Mouse (Mus musculus): ENCODE results near the gene Ugt1a6a. TPM values are rescaled to one million over a fixed set of nuclear protein-coding genes. Genes with fewer than 3 reads are reported as not detected.

The Ugt1a6a gene
- polyA plus RNA-seq, 1 experiment from 2014 or later = 6.7 TPM

DNA sequence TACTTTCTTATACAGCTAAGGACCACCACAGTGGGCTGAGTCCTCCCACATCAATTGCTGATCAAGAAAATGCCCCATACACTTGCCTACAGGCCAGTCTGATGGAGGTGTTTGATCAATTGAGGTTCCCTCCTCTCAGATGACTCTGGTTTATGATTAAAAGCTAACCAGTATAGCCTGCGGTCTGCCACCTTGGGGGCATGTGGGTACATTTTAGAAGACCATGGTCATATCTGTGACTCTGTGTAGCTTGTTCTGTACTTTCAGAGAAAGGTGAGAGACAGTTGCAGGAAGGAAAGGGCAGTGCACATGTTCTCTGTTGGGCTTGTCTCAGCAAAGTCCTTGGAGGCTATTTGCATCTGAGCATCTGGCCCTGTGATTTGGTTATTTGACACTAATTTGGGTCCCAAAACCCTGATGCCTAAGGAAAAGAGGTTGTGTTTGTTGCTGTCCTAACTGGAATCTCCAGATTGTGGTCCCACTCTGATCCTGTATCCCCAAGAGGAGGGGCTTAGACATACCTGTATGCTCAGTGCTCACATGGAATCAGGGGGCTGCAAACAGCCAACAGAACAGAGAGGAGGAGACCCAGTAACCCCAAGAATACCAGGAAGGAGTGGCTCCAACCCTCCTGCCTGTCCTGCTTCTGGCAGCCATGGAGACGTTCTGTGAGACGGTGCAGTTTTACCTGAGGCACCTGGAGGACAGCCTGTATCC lies 98.2 kb downstream of the Ugt1a6a start:
- H3K36me3 ChIP-seq (ENCODE audit: insufficient read depth, low read length) = no peaks in the 10 kb centered on the region
- H3K9ac ChIP-seq (replicated peaks; ENCODE audit: low read length) = no peak overlapping the region
- H3K4me1 ChIP-seq (ENCODE audit: insufficient read depth, low read length) = no peaks in the 10 kb centered on the region
- peaks cover 97% of the 10 kb centered on the region for H3K9me3 ChIP-seq (ENCODE audit: low read length)
- WGBS = 57% methylated on average over 3 of the region's 3 CpGs
- no peaks in the 10 kb centered on the region for H3K27me3 ChIP-seq (ENCODE audit: insufficient read depth, low read length)
- ATAC-seq (ENCODE audit: low FRiP score, low TSS enrichment) = no peak
- no peak overlapping the region for H3K4me3 ChIP-seq (ENCODE audit: low read length)
- H3K27ac ChIP-seq (ENCODE audit: low read length) = no peak overlapping the region
- no peak overlapping the region for H3K4me2 ChIP-seq (replicated peaks; ENCODE audit: low read depth, low read length)

DNA sequence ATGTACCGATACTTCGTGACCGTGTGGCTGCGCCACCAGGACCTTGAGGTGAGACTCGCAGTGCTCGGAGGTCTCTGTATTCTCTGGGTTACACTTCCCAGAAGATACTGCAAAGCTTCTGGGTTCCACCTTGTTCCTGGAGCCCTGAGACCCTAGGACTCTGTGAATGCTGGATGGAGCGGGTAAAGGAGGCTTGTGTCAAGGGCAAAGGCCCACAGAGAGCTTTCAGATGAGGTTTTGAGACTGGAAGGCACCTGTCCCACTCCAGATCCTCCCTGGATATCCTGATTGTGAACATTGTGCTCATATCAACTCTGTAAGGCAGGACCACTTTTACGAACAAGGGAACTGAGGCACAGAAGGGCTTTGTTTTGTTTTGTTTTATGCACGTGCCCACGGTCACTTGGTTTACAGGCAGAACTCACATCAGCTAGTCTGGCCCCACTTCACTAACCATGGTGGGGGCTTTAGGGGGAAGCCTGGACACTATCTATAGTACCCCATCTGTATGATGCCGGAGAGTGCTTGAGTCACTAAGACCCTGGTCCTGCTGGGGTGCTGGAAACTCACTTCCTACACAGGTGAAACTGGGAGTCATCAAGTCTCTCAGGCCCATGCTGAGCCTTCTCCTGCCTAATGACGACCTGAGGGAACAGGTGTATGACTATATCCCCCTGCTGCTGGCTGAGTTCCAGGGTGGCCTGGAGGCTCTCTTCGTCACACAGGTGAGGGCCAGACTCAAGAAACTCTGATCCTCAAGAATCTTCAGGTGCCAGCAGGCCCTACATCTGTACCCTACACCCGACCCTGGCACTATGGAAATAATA lies 99.0 kb downstream of the Ugt1a6a start:
- H3K9ac ChIP-seq (replicated peaks; ENCODE audit: low read length) = no peak overlapping the region
- no peak overlapping the region for H3K27ac ChIP-seq (ENCODE audit: low read length)
- no peak overlapping the region for H3K4me2 ChIP-seq (replicated peaks; ENCODE audit: low read depth, low read length)
- H3K4me1 ChIP-seq (ENCODE audit: insufficient read depth, low read length) = no peaks in the 10 kb centered on the region
- H3K4me3 ChIP-seq (ENCODE audit: low read length) = no peak overlapping the region
- H3K9me3 ChIP-seq (ENCODE audit: low read length) = peaks cover 97% of the 10 kb centered on the region
- no peak for ATAC-seq (ENCODE audit: low FRiP score, low TSS enrichment)
- no peaks in the 10 kb centered on the region for H3K27me3 ChIP-seq (ENCODE audit: insufficient read depth, low read length)
- H3K36me3 ChIP-seq (ENCODE audit: insufficient read depth, low read length) = no peaks in the 10 kb centered on the region
- 68% methylated on average over 14 of the region's 14 CpGs for WGBS

DNA sequence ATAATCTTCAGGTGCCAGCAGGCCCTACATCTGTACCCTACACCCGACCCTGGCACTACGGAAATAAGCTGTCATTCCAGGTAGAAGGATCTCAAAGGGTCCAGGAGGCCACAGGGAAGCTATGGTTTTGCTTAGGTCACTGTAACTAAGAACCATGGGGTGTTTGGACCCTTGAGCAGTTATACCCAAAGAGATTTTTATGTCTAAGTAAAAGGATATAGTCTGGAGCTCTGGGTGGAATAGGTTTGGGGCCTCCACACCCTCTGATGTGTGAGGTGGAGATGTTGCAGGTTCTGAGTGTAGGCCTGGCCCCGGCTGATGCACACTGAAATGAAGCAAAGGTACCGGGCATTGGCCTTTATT lies 99.6 kb downstream of the Ugt1a6a start:
- Histone ChIP-seq H3K27me3 (ENCODE audit: insufficient read depth, low read length) (no peaks in the 10 kb centered on the region), H3K9ac (replicated peaks; ENCODE audit: low read length) (no peak overlapping the region), H3K36me3 (ENCODE audit: insufficient read depth, low read length) (no peaks in the 10 kb centered on the region), H3K4me3 (ENCODE audit: low read length) (no peak overlapping the region), H3K27ac (ENCODE audit: low read length) (no peak overlapping the region), H3K4me2 (replicated peaks; ENCODE audit: low read depth, low read length) (no peak overlapping the region), H3K4me1 (ENCODE audit: insufficient read depth, low read length) (no peaks in the 10 kb centered on the region), H3K9me3 (ENCODE audit: low read length) (peaks cover 97% of the 10 kb centered on the region)
- no peak for ATAC-seq (ENCODE audit: low FRiP score, low TSS enrichment)
- WGBS = 67% methylated on average over 4 of the region's 4 CpGs

DNA sequence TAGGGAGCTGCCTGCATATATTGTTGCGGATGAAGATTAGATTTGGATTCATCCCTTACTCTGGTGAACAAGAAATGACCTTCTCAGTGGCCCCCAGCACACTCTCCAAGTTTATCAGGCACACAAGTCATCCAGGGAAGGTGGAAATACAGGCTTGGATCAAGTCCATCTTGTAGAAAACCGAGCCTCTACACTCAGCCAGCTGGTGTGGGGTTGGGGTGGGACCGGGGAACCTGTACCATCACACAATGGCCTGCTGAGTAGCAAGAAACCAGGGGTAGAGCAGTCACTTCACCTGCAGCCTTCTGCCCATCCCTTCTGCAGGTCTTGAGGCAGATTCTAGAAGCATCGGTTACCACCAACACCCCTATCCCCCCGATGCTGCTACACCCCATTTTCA lies 100.0 kb downstream of the Ugt1a6a start:
- Histone ChIP-seq H3K9ac (replicated peaks; ENCODE audit: low read length) (no peak overlapping the region), H3K27ac (ENCODE audit: low read length) (no peak overlapping the region), H3K4me2 (replicated peaks; ENCODE audit: low read depth, low read length) (no peak overlapping the region), H3K4me3 (ENCODE audit: low read length) (no peak overlapping the region), H3K27me3 (ENCODE audit: insufficient read depth, low read length) (no peaks in the 10 kb centered on the region), H3K9me3 (ENCODE audit: low read length) (peaks cover 97% of the 10 kb centered on the region), H3K4me1 (ENCODE audit: insufficient read depth, low read length) (no peaks in the 10 kb centered on the region), H3K36me3 (ENCODE audit: insufficient read depth, low read length) (no peaks in the 10 kb centered on the region)
- ATAC-seq (ENCODE audit: low FRiP score, low TSS enrichment) = no peak
- 43% methylated on average over 5 of the region's 5 CpGs for WGBS

DNA sequence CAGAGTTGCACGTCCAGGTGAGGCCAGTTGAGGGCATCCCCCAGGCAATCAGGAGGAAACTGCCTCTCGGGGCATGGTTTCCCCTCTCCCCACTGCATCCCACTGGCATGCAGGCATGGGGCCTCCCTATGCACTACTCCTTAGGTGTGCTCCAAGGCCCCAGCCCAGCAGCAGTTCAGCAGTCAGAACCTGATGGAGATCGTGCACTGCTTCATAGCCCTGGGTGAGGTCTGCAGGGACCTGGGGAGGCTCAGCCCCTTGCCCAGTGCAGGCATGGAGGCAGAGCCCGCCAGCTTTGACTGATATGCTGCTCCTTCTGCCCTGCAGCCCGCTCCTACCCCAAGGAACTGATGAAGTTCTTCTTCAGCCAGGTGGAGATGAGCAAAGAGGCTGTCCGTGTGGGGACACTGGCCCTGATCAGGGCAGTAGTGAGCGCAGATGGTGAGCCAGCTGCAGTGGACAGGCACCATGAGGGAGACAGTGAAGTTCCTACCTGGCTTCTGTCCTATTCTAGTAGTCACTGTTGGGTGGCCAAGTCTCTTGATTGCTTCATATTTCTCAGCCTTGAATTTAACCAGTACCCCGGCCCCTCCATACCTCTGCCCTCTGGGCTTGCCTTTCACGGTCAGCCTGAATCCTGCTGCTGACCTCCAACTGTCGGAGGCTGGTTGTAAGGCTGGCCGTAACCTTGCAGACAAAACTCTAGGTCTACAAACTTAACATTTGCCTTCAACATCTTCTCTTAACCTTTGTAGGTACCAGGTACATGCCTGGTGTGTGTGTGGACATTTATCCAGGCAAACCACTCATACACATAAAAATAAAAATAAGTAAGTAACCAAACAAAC lies 100.7 kb downstream of the Ugt1a6a start:
- H3K4me1 ChIP-seq (ENCODE audit: insufficient read depth, low read length) = no peaks in the 10 kb centered on the region
- 65% methylated on average over 11 of the region's 11 CpGs for WGBS
- no peaks in the 10 kb centered on the region for H3K36me3 ChIP-seq (ENCODE audit: insufficient read depth, low read length)
- ATAC-seq (ENCODE audit: low FRiP score, low TSS enrichment) = peak; percentile 6; the same call in 1 of the 2 replicates
- peaks cover 97% of the 10 kb centered on the region for H3K9me3 ChIP-seq (ENCODE audit: low read length)
- no peak overlapping the region for H3K27ac ChIP-seq (ENCODE audit: low read length)
- H3K27me3 ChIP-seq (ENCODE audit: insufficient read depth, low read length) = no peaks in the 10 kb centered on the region
- H3K4me3 ChIP-seq (ENCODE audit: low read length) = no peak overlapping the region
- H3K9ac ChIP-seq (replicated peaks; ENCODE audit: low read length) = no peak overlapping the region
- H3K4me2 ChIP-seq (replicated peaks; ENCODE audit: low read depth, low read length) = no peak overlapping the region

DNA sequence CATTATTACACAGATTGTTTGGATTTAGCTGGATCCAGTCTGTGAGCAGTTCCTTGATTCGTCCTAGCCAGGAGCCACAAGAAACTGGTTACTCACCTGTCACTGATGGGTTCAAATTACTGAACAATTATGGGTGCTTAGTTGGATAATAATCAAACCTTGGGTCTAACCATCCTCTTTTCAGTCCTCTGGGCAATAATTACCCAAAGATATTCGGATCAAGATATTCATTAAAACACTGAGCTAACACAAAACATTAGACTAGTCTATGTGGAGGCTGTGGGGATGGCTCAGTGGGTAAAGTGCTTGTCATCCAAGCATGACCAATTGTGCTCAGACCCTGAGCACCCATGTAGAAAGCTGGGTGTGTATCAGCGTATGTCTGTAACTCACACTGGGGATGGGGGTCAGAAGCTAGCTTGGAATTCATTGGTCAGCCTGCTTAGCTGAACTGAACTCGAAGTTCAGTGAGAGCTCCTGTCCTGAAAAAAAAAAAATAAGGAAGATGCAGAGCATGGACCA lies 101.3 kb downstream of the Ugt1a6a start:
- peaks cover 97% of the 10 kb centered on the region for H3K9me3 ChIP-seq (ENCODE audit: low read length)
- ATAC-seq (ENCODE audit: low FRiP score, low TSS enrichment) = peak; percentile 44; the same call in 1 of the 2 replicates

DNA sequence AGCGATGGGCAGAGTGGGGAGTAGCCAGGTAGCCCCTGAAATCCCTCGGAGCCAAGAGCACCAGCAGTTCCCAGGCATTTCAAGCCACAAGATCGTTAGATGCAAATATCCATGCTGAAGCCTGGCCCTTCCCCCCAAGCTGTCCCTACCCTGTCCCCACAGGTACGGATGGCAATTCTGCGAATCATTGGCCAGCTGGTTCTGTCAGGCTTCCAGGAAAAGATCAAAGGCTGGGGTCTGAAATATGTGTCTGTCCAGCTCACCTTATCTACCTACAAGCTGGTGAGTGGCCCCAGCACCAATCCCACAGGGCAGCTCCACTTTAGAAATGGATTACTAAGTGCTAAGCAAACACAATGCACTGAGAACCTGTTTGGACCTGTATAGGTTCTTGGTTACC lies 102.7 kb downstream of the Ugt1a6a start:
- no peak for ATAC-seq (ENCODE audit: low FRiP score, low TSS enrichment)
- no peak overlapping the region for H3K9ac ChIP-seq (replicated peaks; ENCODE audit: low read length)
- WGBS = 80% methylated on average over 5 of the region's 5 CpGs
- no peaks in the 10 kb centered on the region for H3K27me3 ChIP-seq (ENCODE audit: insufficient read depth, low read length)
- H3K36me3 ChIP-seq (ENCODE audit: insufficient read depth, low read length) = no peaks in the 10 kb centered on the region
- H3K4me1 ChIP-seq (ENCODE audit: insufficient read depth, low read length) = no peaks in the 10 kb centered on the region
- no peak overlapping the region for H3K4me3 ChIP-seq (ENCODE audit: low read length)
- no peak overlapping the region for H3K27ac ChIP-seq (ENCODE audit: low read length)
- no peak overlapping the region for H3K4me2 ChIP-seq (replicated peaks; ENCODE audit: low read depth, low read length)
- peaks cover 92% of the 10 kb centered on the region for H3K9me3 ChIP-seq (ENCODE audit: low read length)

More for the DNA sequence above, 101.3 kb downstream of the Ugt1a6a start:
- Histone ChIP-seq H3K4me2 (replicated peaks; ENCODE audit: low read depth, low read length) (no peak overlapping the region), H3K4me1 (ENCODE audit: insufficient read depth, low read length) (no peaks in the 10 kb centered on the region), H3K27ac (ENCODE audit: low read length) (no peak overlapping the region), H3K27me3 (ENCODE audit: insufficient read depth, low read length) (no peaks in the 10 kb centered on the region), H3K9ac (replicated peaks; ENCODE audit: low read length) (no peak overlapping the region), H3K36me3 (ENCODE audit: insufficient read depth, low read length) (no peaks in the 10 kb centered on the region), H3K4me3 (ENCODE audit: low read length) (no peak overlapping the region)
- 54% methylated on average over 4 of the region's 4 CpGs for WGBS

DNA sequence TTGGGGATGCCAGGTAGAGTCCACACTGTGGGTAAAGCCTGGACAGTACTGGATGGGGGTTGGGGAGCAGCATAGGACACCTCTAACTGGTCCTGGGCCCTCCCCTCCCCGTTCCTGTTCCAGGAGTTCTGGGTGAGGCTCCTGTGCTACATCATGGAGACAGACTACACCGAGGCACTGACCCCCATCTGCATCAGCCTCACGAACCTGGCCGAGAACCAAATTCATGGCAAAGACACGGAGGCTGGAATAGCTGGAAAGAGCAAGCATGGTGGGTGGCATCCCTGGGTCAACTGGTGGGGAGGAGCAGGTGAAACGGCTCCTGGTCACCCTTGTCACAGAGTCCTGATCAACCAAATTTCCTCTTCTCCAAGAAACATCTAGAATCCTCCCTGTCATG lies 104.2 kb downstream of the Ugt1a6a start:
- no peaks in the 10 kb centered on the region for H3K36me3 ChIP-seq (ENCODE audit: insufficient read depth, low read length)
- peaks cover 90% of the 10 kb centered on the region for H3K9me3 ChIP-seq (ENCODE audit: low read length)
- H3K27ac ChIP-seq (ENCODE audit: low read length) = no peak overlapping the region
- H3K9ac ChIP-seq (replicated peaks; ENCODE audit: low read length) = no peak overlapping the region
- WGBS = 72% methylated on average over 6 of the region's 6 CpGs
- no peaks in the 10 kb centered on the region for H3K4me1 ChIP-seq (ENCODE audit: insufficient read depth, low read length)
- no peak overlapping the region for H3K4me3 ChIP-seq (ENCODE audit: low read length)
- H3K4me2 ChIP-seq (replicated peaks; ENCODE audit: low read depth, low read length) = no peak overlapping the region
- ATAC-seq (ENCODE audit: low FRiP score, low TSS enrichment) = no peak
- H3K27me3 ChIP-seq (ENCODE audit: insufficient read depth, low read length) = no peaks in the 10 kb centered on the region

DNA sequence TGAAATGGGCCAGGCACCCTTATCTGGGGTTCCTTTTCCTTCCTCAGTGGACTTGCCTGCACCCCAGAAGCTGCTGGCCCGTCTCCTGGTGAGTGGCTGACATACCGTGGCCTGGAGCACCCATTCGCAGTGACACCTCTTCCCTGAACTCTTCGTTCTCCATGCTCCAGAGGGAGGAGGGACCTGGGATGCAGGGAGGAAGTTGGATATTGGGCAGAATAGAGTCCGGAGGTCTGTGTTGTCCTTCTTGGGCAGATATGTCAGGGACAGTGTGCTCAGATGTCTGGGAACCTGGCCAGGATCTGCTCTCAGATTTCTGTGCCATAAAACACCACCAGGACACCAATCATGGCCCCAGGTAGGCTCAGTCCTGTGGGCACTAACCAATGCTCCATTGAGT lies 105.5 kb downstream of the Ugt1a6a start:
- no peak for ATAC-seq (ENCODE audit: low FRiP score, low TSS enrichment)

More for the DNA sequence above, 105.5 kb downstream of the Ugt1a6a start:
- Histone ChIP-seq H3K9ac (replicated peaks; ENCODE audit: low read length) (no peak overlapping the region), H3K4me3 (ENCODE audit: low read length) (no peak overlapping the region), H3K4me1 (ENCODE audit: insufficient read depth, low read length) (no peaks in the 10 kb centered on the region), H3K27ac (ENCODE audit: low read length) (no peak overlapping the region), H3K9me3 (ENCODE audit: low read length) (peaks cover 90% of the 10 kb centered on the region), H3K4me2 (replicated peaks; ENCODE audit: low read depth, low read length) (no peak overlapping the region), H3K36me3 (ENCODE audit: insufficient read depth, low read length) (no peaks in the 10 kb centered on the region), H3K27me3 (ENCODE audit: insufficient read depth, low read length) (no peaks in the 10 kb centered on the region)
- 74% methylated on average over 5 of the region's 5 CpGs for WGBS
